Mouse (Mus musculus) spleen, postnatal 14 days (tissue): ENCODE measurements around the gene S100a14.

ENCODE experiments used
- DNase-seq, 2 experiments: peaks; one replicate each; pipeline ENCODE4 v3.0.0; 2021 to 2022; ENCODE audit warnings: low spot score in 2 of 2

S100a14 gene

DNA sequence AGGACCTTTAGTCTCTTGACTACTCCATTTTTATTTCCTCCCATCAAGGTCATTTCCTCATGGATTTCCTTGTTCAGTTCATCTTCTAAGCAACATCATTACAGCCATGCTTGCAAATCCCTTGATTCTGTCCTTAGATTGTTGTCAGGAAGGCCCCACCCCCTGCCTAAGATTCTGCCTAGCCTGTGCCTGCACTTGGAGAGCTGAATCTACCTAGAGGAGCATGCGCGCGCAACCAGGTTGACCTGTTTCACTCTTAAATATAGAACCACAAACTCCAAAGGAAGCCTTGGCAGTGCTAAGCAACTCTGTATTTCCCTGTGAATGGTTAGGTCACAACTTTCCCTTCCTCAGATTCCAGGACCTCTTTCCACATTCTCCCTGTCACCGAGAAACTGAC, 8.9 kb upstream of the S100a14 start:
- no peak for DNase-seq

DNA sequence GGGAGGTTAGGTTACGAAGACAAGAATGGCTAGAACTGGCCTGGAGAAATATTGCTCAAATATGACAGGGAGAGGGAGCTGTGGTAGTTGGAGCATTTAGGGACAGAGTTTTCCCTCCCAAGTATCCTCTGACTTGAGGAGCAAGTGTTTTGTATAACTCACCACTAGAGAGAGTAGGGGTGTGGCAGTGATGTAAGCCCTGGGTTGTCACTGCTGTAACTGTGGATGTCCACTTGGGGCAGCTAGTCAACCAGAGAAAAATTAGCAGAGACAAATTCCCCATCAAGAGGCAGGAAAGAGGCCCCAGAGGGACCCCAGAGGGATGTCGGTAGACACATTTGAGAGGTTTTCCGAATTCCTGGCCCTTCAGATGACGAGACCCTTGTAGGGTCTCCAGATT, 1.2 kb upstream of the S100a14 start:
- no peak for DNase-seq

DNA sequence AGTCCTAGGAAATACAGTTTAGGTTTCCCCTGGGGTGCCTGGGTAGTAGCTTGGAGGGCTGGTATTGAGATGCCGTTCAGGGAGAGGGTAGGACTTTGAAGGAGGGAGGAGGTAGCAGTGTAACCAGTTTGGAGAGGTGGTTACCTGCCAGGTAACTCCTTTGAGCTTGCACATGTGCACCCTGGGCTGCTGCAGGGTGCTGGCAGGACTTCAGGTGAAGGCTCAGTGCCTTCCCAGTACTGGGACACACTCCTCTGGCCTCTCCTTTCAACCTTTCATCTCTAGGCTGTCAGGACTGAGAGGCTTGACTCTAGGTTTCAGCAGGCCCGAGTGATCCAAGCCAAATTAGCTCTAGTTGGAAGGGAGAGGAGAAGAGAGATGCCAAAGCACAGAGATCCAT, 580 bp upstream of the S100a14 start:
- no peak for DNase-seq

DNA sequence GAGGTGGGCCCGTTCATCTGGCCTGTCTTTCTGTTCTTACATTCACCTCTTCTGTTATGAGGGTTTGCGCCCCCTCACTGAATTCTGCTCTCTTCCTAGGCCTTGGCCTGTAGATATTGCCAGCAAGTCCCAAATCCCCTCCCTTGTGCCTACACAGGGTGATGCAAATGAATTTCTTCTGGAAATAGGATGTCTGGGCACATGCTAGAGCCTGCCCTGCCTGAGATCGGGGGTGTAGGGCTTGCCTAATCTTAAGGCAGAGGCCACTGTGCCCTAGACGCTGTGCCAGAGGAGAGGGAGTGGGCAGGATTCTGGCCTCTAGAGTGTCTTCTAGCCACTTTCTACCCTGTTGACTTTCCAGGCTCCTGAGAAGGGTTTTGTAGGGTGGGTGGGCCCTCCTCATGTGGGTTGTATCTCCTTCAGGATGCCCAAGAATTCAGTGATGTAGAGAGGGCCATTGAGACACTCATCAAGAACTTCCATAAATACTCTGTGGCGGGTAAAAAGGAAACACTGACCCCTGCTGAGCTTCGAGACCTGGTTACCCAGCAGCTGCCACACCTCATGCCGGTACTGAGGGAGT, 726 bp downstream of the S100a14 start:
- DNase-seq, result no peak

DNA sequence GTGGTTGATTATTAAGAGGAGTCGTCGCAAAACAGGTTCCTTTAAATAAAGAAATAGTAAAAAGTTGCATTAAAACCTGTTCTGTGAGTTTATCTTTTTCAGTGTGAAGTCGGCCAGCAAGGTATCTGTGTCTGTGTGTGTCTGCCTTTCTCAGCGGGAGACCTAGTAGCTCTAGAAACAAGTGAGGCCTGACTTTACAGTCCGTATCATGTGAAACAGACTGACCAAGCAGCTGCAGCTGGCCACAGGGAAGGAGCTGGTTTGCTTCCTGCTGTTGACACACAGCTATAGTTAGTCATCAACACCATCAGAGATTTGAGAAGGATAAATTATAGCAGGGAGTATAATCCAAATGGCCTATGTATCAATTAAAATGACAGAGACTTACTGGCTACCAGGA, 5.1 kb downstream of the S100a14 start:
- DNase-seq, result no peak

DNA sequence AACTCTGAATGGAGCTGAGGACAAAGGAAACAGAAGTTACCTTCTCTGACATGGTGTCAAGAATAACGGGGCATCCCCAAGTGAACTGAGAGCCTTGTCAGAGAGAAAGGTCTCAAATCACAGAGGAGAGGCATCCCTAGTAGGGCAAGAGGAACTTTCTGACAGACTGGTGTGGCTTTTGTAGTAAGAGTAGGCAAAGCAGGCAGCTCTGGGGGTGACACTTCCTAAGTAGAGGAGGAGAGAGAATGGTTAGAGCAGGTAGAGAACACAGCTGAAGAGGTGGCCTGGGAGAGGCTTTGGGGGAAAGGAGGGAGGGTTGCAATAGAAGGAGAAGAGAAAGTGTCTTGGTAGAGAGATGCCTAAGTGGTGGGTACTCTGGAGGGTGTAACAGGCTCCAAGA, 8.8 kb downstream of the S100a14 start:
- DNase-seq, result no peak

DNA sequence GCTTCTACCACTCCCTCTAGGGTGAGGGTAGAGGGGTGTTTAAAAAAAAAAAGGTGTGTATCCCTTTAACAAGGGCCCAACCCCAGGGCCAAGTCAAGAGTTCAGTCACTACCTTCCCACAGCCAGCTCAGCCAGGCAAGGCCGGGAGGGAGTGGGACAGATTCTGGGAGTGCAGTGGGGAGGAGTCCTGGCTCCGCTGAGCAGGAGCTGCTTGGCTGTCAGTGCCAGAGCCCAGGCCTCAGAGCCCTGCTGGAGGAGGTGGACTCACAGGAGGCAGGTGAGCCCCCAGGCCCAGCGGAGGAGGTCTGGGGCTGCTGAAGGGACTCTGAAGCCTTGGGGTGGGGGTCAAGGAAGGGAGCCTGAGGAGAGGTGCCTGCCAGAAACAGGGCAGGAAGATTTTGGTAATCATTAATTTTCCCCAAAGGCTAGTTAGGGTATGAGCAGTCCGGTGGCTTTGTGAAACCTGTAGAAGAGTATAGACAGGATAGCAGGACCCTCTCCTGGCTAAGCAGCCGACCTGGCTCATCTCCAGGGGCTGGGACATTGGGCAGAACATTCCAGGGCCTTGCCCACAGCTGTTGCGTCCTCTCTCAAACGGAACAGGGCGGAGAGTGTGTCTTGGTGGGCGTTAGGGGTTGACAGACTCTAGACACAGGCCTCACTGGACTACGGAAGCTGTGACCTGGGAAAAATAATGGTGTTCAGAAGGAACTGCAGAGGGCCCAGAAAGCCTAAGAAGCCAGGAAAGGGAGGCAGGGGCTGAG, 10.7 kb downstream of the S100a14 start, which contains the start of gene S100a16:
TSS of gene S100a16 (plus strand) at position 114 of the 764 bp plus-strand sequence.
- no peak for DNase-seq

DNA sequence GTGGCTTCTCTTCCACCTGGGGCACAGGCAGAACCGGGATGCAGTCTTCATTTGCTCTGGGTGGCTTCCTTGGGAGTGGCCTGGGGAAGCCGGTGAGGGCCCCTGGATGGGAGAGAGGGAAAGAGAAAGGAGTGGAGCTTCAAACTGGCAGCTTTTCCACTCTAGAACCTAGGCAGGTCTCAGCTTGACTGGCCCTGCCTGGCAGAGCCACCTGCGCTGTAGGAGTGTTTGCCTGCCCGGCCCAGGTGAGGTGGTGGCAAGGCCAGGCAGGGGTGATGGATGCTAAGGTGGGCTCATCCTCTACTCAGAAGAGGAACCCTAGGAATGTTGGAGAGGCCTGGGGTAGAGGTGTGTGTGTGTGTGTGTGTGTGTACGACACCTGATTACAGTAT, 11.2 kb downstream of the S100a14 start:
- DNase-seq, result no peak

DNA sequence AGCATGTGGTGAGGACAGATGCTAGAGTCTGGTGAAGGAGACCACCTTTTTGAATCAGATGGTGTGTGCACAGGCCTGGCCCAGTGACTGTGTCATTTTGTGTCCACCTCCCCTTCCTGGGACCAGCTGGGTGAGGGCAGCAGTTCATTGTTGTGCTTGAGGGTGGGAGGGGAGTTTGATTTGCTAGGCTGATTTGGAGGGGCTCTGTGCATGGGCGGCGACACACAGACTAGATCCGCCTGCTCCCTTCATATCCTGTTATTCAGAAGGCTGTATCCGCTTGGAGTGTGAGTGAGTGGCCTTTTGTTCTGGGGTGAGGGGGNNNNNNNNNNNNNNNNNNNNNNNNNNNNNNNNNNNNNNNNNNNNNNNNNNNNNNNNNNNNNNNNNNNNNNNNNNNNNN, 14.2 kb downstream of the S100a14 start:
- DNase-seq, result no peak

DNA sequence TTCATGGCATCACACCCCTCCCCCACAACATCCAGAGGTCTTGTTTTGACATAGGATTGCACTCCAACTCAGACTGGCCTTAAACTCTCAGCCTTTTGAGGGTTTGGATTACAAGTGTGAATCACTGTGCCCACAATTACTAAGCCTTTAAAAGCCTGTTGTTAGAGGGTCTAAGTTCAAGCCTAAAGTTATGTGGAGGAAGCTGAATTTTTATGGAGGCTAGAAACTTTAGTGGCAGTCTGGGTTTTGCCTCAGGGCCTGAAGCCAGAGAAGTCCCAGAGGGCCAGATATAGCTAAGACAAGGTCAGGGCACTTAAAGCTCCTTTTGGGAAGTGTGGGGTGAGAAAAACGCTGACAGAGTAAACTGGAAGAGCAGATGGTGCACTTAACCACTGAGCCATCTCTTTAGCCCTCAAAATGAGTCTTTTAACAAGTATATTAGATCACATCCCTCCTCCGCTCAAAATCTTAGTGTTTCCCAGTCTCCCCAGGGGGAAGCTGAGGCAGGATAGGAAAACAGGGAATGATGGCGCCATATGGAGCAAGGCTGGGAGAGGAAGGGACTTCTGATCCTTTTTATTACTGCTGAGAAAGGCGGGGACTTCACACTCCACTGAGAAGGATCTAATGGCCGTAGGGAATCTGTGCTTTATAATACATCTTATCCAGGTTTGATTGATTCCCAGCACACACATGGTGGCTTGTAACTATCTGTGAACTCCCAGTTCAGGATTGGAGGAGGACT, 23.2 kb downstream of the S100a14 start:
- no peak for DNase-seq

DNA sequence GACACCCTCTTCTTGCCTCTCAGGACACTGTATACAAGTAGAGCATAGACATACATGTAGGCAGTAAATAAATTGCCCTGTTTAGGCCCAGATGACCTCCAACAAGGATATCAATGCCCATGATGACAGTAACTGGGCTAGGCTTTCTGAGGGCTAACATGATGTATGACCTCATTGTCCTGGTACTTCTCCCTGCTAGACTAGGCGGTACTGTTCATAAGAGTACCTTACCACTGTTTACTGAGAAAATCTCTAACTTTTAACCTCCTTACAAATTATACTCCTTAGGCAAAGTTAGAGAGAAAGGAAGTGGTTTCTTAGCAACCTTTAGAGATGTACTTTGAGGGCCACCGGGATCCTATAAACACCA, 23.8 kb downstream of the S100a14 start:
- no peak for DNase-seq

DNA sequence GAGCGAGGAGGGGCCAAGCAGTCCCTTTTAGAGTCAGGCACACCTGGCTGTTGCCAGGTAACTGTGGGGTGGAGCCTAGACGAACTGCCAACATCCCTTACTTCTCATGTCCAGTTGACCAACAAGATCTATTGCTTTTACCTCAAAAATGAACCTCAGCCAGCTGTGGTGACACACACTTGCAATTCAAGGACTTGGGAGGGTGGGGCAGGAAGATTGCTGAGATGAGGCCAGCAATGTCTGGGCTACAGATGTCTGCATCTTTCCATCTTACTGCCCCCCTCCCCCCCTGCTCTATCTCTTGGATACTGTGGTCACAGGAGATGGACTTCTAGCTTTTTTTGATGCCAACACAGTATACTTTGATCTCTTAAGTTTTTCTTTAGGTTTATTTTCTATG, 25.6 kb downstream of the S100a14 start:
- no peak for DNase-seq

DNA sequence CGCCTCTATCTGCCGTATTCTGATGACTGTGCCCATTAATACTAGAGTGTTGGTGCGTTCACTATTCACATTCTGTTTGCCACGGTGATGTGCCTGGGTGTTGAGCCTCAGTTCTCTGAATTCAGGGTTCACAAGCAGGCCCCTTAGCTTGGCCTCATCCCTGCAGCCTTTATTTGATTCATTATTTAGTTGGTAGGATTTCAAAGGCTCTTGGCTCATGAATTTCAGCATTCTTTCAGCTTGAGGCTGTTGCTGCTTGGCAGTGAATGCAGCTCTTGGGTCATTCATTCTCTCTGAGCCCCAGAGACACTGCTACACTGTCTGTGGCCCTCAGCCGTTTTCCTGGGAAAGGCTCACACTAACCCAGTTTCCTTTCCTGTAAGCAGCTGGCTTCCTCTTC, 29.3 kb downstream of the S100a14 start:
- DNase-seq, result no peak

DNA sequence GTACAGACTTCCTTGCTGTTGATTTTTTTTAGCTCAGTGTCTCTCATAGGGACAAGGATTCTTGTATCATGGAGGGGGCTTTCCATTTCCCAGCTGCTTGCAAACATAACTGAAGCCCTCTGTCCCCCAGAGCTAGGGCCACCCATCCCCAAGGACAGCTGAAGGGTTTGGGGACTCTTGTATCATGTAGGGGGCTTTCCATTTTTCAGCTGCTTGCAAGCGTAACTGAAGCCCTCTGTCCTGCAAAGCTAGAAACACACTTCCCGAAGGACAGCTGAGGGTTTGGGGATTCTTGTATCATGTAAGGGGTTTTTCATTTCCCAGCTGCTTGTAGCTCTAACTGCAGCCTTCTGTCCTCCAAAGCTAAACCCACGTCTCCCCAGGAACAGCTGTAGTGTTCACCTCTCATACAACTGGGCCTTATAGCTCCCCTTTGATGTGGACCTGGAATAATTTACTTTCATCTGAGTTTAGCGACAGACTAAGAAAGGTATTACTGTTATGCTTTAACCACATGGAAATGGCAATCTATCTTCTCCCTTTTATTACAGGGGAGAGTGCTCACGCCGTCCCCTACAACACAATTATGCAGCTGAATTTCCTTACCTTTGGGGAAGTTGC, 33.5 kb downstream of the S100a14 start, which contains the start of gene S100a3:
TSS of gene S100a3 (plus strand) at position 571 of the 621 bp plus-strand sequence.
- DNase-seq, result no peak

DNA sequence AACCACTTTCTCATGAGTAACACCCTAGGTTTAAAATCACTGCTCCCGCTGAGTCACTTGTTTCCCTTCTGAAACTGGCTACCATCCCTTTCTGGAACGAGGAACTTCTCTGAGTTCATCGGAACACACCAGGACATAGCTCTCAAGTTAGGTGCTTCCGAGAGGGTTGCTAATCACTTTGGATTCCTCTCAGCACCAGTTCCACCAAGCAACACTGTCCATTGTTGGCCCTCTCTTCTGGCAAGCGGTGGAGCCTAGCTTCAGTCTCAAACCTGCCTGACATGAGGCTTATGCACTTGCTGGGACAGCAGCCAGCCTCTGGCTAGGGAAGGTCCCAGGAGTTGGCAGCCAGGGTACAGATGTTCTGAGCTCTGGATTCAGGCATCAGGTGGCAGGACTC, 48.0 kb downstream of the S100a14 start:
- DNase-seq, result no peak

DNA sequence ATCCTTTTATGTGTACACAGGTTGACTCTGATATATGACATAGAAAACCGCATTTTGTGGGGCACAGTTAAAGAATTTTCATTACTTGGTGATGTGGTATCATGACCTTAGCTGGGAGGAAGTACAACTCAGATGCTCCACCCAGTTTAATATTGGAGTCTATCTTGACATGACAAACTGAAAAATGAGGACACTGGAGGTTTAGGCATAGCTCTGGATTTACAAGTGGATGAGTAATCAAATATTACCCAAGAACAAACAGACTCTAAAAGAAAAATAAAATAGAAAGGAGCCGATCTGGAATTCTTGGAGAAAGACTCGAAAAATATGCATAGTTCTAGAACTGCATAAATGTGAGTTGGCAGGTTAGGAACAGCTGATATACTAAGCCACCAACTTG, 48.7 kb downstream of the S100a14 start:
- DNase-seq, result no peak

DNA sequence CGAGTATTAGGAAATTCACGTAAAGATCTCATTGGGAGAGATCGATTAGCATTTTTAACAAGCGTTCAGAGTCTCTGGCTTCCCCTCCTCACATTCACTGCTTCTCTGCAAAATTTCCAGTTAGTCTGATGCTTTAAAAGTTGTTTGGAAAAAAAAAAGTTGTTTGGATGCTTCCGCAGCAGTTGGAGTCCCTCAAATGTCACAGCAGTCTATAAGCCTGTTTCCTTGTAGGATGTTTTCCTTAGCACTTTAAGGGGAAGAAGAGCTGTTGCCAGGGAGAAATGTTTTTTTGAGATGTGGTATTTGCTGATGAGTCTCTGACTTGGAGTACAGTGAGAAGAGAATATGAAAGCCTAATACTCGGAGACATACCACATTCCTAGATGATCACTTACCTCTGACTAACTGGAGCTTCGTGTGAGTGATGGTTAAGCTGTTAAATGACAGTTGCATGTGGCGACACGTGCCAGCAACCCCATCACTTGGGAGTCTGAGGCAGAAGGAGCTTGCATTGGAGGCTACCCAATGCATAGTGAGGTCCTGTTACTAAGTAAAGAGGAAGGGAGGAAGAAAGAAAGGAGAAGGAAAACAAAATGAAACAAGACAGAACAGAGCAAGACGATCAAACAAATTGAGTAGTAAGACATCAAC, 49.8 kb downstream of the S100a14 start:
- DNase-seq, result no peak
